Mouse (Mus musculus): ENCODE measurements around the gene 2210016L21Rik.

DNA sequence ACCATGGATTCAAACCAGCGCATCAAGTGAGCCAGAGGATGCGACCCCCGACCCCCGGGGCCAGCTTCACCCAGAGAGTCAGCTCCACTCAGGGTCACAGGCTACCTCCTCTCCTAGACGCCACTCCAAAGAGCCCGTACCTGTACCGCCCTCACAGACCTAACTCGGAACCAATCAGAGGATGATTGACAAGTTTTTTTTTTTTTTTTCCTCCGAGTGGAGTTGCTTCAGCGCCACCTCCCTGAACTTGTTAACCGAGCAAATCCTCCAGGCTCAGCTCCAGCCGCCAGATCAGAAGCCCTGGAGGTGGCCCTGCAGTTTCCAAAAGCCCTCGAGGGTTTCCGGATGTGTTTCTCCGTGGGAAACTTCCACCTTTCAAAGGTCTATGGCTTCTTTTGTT, 40.0 kb downstream of the 2210016L21Rik start:
- TF ChIP-seq GATA1 (IDR thresholded peaks at IDR 0.05; ENCODE audit: low read length) (no peak), TAL1 (IDR thresholded peaks at IDR 0.05; ENCODE audit: low read length) (no peak)
